Mouse (Mus musculus) liver, adult 2 months (tissue): ENCODE data around the gene Gm10197.

ENCODE experiments used
- CTCF ChIP-seq: fragments of 200-500 bp; IDR thresholded peaks from 2 replicates; pipeline ENCODE4 v1.5.1; 2011; ENCODE audit warnings: low read depth, low read length, control low read depth
- POLR2A ChIP-seq: fragments of 200-500 bp; IDR thresholded peaks from 2 replicates; pipeline ENCODE4 v1.6.1; 2011; ENCODE audit warnings: low read length, control low read depth; ENCODE audit not compliant: insufficient read depth; ENCODE audit errors: extremely low read depth

GRCm38 (mm10) chr19:53415198-53415597 lies 43.6 kb upstream of the Gm10197 start:
- TF ChIP-seq CTCF (no peak), POLR2A (no peak)
